Mouse (Mus musculus) G1E (cell line): ENCODE measurements at regions not wholly inside any gene's neighbourhood (a gene's known extent, or its start where the extent isn't known, plus 50 kb on each side); places are given as distances from the start of the nearest gene placed in this dataset.

ENCODE experiments used
- CTCF ChIP-seq: IDR thresholded peaks from 2 replicates; pipeline ENCODE4 v1.5.1; 2012; ENCODE audit warnings: low read depth, low read length, inconsistent platforms, mixed read lengths
- POLR2AphosphoS5 ChIP-seq: IDR thresholded peaks from 2 replicates; pipeline ENCODE4 v1.6.1; 2012; ENCODE audit warnings: low read depth, low read length, inconsistent platforms; ENCODE audit not compliant: insufficient replicate concordance
- TAL1 ChIP-seq: conservative IDR thresholded peaks from 2 replicates; pipeline ENCODE4 v1.6.1; 2012; ENCODE audit warnings: low read depth, low read length, inconsistent platforms, mixed read lengths

- no peak for TF ChIP-seq CTCF
- TF ChIP-seq POLR2AphosphoS5: no peak
- TF ChIP-seq TAL1: no peak
Observed at GRCm38 (mm10) chr5:111507332-111507731, 90.2 kb downstream of the Mn1 start.
